Mouse (Mus musculus) heart, embryonic 13.5 days (tissue): ENCODE results near the gene Orc4. TPM values are rescaled to one million over a fixed set of nuclear protein-coding genes. Genes with fewer than 3 reads are reported as not detected.

ENCODE experiments used
- ATAC-seq: fragments of 200-750 bp; cut with Nextera tagmentation; 2 replicates; pipeline ENCODE4 v1.8.0; 2017; ENCODE audit warnings: moderate TSS enrichment; ENCODE audit not compliant: insufficient number of reproducible peaks, low FRiP score, low TSS enrichment; ENCODE audit errors: extremely low read depth
- H3K27ac ChIP-seq: fragments of 300-500 bp; sonication (generic); replicated peaks from 2 replicates; pipeline ENCODE4 v1.5.1; 2015; ENCODE audit warnings: moderate library complexity, mild to moderate bottlenecking, inconsistent platforms
- H3K27me3 ChIP-seq: fragments of 300-500 bp; sonication (generic); replicated peaks from 2 replicates; pipeline ENCODE4 v1.6.1; 2015; ENCODE audit warnings: mild to moderate bottlenecking, inconsistent platforms
- H3K36me3 ChIP-seq: fragments of 300-500 bp; sonication (generic); 2 replicates; pipeline ENCODE4 v1.6.1; 2015; ENCODE audit warnings: mild to moderate bottlenecking, inconsistent platforms
- H3K4me1 ChIP-seq: fragments of 300-500 bp; sonication (generic); 2 replicates; pipeline ENCODE4 v1.6.1; 2015; ENCODE audit warnings: inconsistent platforms
- H3K4me2 ChIP-seq: fragments of 300-500 bp; sonication (generic); 2 replicates; pipeline ENCODE4 v1.6.1; 2015; ENCODE audit warnings: inconsistent platforms, mild to moderate bottlenecking, moderate library complexity
- H3K4me3 ChIP-seq: fragments of 300-500 bp; sonication (generic); 2 replicates; pipeline ENCODE4 v1.5.1; 2015; ENCODE audit warnings: moderate library complexity, mild to moderate bottlenecking, inconsistent platforms
- H3K9ac ChIP-seq: fragments of 300-500 bp; sonication (generic); 2 replicates; pipeline ENCODE4 v1.6.1; 2015; ENCODE audit warnings: inconsistent platforms, mild to moderate bottlenecking, moderate library complexity
- H3K9me3 ChIP-seq: fragments of 300-500 bp; sonication (generic); 2 replicates; pipeline ENCODE4 v1.6.1; 2016; ENCODE audit warnings: inconsistent platforms
- WGBS: fragments of 180-500 bp; shearing (Covaris S2); methylation state at CpG from one replicate; pipeline ENCODE4 v1.1.7; 2015; ENCODE audit warnings: mixed read lengths; 5-methylcytosine and 5-hydroxymethylcytosine counted together
- polyA plus RNA-seq: library from polyadenylated mRNA; unstranded; fragments of >200 nt; fragmentation: Nextera tagmentation; extraction: Ambion mirVana; gene quantifications from 2 replicates; pipeline ENCODE4 v1.2.1, GENCODE M21; 2015

The Orc4 gene
- 80.3 and 81.7 TPM in 2 replicates for polyA plus RNA-seq

DNA sequence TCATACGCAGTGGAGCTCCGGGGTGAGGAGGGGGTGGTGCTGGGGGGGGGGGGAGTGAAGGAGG is at the start of gene Orc4:
TSS of gene Orc4 (minus strand) at position 26 of the 64 bp plus-strand sequence.
- Histone ChIP-seq H3K27ac (peak within 1 kb of the TSS; percentile 97), H3K9ac (peak within 1 kb of the TSS; percentile 93), H3K36me3 (no peaks in the 10 kb centered on the region), H3K4me3 (peak within 1 kb of the TSS; percentile 89), H3K27me3 (no peaks in the 10 kb centered on the region), H3K4me2 (peak within 1 kb of the TSS; percentile 75), H3K4me1 (peaks cover 15% of the 10 kb centered on the region), H3K9me3 (no peaks in the 10 kb centered on the region)
- WGBS: 0% methylated on average over 2 of the region's 2 CpGs
- no peak for ATAC-seq

DNA sequence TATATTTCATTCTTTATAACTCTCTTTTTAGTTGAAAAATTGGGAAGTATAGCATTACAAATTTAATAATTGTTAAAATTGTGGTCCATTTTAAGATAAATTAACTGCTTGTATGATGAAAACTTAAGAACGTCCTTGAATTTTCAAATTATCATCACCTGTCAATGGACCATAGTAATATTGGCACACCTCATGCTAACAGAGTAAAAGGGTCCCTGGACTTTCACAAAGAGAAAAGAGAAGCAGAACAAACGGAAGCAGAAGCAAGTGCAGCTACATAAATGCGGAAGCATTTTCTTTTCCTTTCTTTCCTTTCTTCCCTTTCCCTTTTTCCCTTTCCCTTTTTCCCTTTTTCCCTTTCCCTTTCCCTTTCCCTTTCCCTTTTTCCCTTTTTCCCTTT is 40.2 kb upstream of the Orc4 start:
- ATAC-seq: no peak
- H3K27ac ChIP-seq: no peak overlapping the region
- H3K9me3 ChIP-seq: no peaks in the 10 kb centered on the region
- 85% methylated on average over 3 of the region's 3 CpGs for WGBS
- no peaks in the 10 kb centered on the region for H3K4me1 ChIP-seq
- no peak overlapping the region for H3K9ac ChIP-seq
- H3K27me3 ChIP-seq: no peaks in the 10 kb centered on the region
- H3K4me2 ChIP-seq: no peak overlapping the region
- no peak overlapping the region for H3K4me3 ChIP-seq
- H3K36me3 ChIP-seq: peaks cover 13% of the 10 kb centered on the region

DNA sequence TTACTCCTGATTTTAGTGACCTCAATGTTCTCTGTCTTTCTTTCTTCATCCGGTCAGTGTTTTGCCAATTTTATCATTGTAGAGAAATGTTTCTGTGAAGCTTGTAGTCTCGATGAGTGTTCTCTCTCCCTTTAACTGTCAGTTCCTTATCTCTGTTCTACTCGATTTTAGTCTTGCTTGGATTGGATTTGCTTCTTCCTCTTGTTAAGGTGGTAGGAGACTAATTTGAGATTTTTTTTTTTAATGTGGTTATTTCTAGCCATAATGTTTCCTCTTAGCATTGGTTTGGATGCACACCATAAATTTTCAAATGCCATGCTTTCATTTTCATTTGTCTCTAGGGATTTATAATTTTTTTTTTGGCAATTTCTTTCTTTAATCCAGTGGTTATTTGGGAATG is 28.8 kb upstream of the Orc4 start:
- Histone ChIP-seq H3K9me3 (no peaks in the 10 kb centered on the region), H3K27me3 (no peaks in the 10 kb centered on the region), H3K27ac (no peak overlapping the region), H3K4me3 (no peak overlapping the region), H3K9ac (no peak overlapping the region), H3K4me2 (no peak overlapping the region), H3K36me3 (peaks cover 7% of the 10 kb centered on the region; the same call in 1 of the 2 replicates), H3K4me1 (no peaks in the 10 kb centered on the region)
- 46% methylated on average over 3 of the region's 3 CpGs for WGBS
- no peak for ATAC-seq

DNA sequence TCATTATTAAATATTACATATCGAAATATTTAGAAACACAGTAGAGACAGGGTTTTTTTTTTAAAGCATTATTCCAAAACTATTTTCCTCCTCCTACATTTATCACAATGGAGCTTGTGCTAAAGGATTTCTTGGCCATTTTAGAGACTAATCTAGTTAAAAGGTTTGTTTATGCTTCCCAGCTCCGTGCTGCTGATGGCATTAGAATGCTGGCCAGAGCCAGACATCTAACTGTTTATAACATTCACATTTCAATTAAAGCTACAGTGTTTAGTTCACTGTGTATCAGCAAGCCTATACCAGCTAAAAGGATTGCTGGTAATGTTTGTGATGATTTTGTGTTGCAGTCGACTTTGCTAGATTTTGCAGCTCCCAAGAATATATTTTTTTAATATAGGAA is 6.5 kb upstream of the Orc4 start:
- Histone ChIP-seq H3K4me2 (no peak overlapping the region), H3K9ac (no peak overlapping the region), H3K4me3 (no peak overlapping the region), H3K27ac (no peak overlapping the region), H3K4me1 (peaks cover 4% of the 10 kb centered on the region; the same call in 1 of the 2 replicates), H3K36me3 (no peaks in the 10 kb centered on the region), H3K27me3 (no peaks in the 10 kb centered on the region), H3K9me3 (no peaks in the 10 kb centered on the region)
- ATAC-seq: no peak
- WGBS: 57% methylated on average over 3 of the region's 3 CpGs

DNA sequence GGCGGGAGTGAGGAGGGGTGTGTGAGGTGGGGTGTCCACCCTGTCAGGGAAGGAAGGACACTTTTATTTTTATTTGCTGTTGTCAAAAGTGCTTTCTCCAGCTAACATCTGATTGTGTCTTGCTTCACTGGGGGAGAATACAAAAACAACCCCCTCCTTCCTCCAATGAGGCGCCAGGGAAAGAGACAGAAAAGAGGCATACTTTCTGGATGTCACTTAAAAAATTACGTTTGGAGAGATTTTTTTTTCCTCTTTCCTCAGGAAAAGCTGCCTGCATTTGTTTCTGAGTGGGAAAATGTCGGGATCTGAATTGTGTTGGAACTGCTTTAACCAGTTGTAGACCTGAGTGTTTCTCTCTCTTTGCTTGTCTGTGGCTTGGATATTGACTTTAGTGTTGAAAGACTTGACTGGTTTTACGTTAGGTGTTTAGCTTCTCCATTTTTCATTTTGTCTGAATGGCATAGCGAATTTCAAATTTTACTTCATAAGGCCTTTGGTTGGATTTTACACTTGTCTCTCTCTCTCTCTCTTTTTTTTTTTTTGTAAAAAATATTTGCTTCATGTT is 321 bp upstream of the Orc4 start:
- Histone ChIP-seq H3K36me3 (no peaks in the 10 kb centered on the region), H3K27me3 (no peaks in the 10 kb centered on the region), H3K4me3 (peak overlapping the region; percentile 89), H3K27ac (peak overlapping the region; percentile 97), H3K4me2 (peak overlapping the region; percentile 75), H3K9ac (peak overlapping the region; percentile 93), H3K9me3 (no peaks in the 10 kb centered on the region), H3K4me1 (peaks cover 15% of the 10 kb centered on the region)
- ATAC-seq: no peak
- 3% methylated on average over 5 of the region's 6 CpGs for WGBS

DNA sequence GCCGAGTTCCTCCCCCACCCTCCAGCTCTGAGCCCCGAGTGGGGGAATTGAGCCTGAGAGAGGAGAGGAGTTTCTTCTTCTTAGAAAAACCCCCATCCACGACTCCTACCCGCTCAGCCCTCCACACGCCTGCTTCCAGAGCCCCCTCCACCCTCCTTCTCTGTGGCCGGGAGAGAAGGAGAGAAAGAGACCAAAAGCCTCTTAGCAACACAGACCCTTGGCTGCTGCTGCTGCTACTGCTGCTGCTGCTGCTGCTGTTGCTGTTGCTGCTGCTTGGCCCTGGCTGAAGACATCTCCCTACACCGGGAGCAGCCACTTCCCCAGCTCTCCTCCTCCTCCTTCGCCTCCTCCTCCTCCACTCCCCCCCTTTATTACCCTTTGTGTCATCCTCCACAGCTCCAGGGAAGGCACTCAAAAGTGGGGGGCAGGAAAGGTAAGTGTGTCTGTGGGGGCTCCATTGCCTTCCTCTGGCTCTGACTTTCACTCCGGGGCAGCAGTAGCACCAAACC is 280 bp downstream of the Orc4 start:
- H3K27ac ChIP-seq: peak overlapping the region; percentile 97
- peak; percentile 12; the same call in 1 of the 2 replicates for ATAC-seq
- peak overlapping the region; percentile 89 for H3K4me3 ChIP-seq
- H3K36me3 ChIP-seq: no peaks in the 10 kb centered on the region
- H3K9me3 ChIP-seq: no peaks in the 10 kb centered on the region
- no peaks in the 10 kb centered on the region for H3K27me3 ChIP-seq
- H3K4me1 ChIP-seq: peaks cover 15% of the 10 kb centered on the region
- 0% methylated on average over 8 of the region's 9 CpGs for WGBS
- H3K9ac ChIP-seq: peak overlapping the region; percentile 93
- peak overlapping the region; percentile 75 for H3K4me2 ChIP-seq

DNA sequence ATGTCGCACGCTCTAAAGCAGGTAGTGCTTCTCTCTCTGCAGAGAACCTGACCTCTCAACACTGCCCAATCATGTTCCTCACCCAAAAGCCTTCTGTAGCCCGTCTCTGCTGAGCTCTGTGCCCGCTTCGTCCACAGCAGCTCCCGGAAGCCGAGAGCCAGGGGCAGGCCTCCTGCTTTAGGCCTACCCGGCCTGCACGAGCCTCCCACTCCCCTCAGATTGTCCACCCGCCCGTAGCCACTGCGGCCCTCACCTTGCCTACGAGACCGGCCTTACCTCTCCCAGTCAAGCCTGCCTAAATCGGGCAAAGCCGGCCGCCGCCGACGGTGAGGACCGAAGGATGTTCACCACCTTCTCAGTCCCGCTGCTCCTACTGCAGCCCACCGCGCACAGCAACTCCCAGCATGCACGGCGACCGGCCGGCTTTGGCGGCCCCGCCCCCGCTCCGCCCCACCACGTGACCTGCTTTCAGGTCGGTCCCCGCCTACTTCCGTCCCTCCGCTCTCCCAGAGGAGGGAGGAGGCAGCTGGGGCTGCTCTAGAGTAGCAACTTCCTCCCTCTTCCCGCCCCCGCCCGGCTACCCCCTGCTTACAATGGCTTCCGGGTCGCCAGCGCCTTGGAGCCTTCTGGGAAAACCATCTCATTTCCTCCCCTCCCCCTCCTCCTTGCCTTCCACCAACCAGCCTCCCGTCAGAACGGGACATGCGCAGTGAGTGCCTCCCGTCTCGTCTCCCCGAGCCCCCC is 1.1 kb downstream of the Orc4 start, which contains the start of gene Mbd5:
TSS of gene Mbd5 (plus strand) at position 668 of the 744 bp plus-strand sequence.
- Histone ChIP-seq H3K9ac (peak within 1 kb of the TSS; percentile 95), H3K4me2 (peak within 1 kb of the TSS; percentile 88), H3K9me3 (no peaks in the 10 kb centered on the region), H3K4me3 (peak within 1 kb of the TSS; percentile 89), H3K36me3 (no peaks in the 10 kb centered on the region), H3K27me3 (no peaks in the 10 kb centered on the region), H3K4me1 (peaks cover 15% of the 10 kb centered on the region), H3K27ac (peak within 1 kb of the TSS; percentile 97)
- 0% methylated on average over 46 of the region's 49 CpGs for WGBS
- ATAC-seq: peak; percentile 99

DNA sequence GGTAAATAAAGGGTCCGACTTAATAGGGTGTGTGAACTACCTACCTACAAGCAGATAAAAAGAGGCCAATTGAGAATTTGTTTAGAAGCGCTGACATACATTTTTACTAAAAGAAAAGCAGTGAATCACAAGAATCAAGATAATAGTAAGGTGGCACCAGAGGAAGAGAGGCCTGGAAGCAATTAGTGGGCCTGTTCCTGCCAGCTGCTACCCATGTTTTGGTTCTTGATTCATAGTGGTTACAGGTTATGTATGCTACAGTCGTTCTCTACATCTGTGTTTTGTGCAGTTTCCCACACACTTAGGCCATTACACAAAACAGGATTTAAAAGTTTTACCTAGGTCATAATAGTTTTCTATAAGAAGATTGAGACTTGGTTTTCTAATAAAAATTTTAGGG is 2.3 kb downstream of the Orc4 start:
- peaks cover 15% of the 10 kb centered on the region for H3K4me1 ChIP-seq
- H3K27me3 ChIP-seq: no peaks in the 10 kb centered on the region
- no peaks in the 10 kb centered on the region for H3K36me3 ChIP-seq
- H3K27ac ChIP-seq: no peak overlapping the region
- H3K9ac ChIP-seq: peak overlapping the region; percentile 95
- WGBS: 64% methylated on average over 3 of the region's 3 CpGs
- peak overlapping the region; percentile 88 for H3K4me2 ChIP-seq
- ATAC-seq: no peak
- H3K9me3 ChIP-seq: no peaks in the 10 kb centered on the region
- peak overlapping the region; percentile 89 for H3K4me3 ChIP-seq

DNA sequence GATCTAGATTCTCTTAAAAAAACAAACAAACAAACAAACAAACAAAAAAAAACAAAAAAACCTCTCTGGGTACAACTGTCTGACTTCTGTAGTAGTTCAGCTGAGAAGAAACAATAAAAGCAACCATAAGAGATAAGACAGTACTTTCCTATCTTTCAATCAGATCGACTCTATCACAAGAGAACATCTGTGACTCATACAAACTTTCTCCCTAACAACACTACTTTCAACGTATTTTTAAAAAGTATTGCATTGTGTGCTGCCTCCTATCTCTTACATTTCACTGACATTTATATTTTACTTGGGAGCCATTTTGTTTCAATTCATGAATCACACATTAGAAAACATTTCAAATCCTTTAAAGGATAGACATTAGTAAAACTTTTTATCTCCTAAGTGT is 15.0 kb downstream of the Orc4 start:
- H3K4me3 ChIP-seq: no peak overlapping the region
- H3K9ac ChIP-seq: no peak overlapping the region
- H3K27me3 ChIP-seq: no peaks in the 10 kb centered on the region
- H3K4me2 ChIP-seq: no peak overlapping the region
- 82% methylated on average over 2 of the region's 2 CpGs for WGBS
- H3K4me1 ChIP-seq: no peaks in the 10 kb centered on the region
- H3K9me3 ChIP-seq: no peaks in the 10 kb centered on the region
- ATAC-seq: no peak
- peaks cover 43% of the 10 kb centered on the region for H3K36me3 ChIP-seq
- no peak overlapping the region for H3K27ac ChIP-seq

DNA sequence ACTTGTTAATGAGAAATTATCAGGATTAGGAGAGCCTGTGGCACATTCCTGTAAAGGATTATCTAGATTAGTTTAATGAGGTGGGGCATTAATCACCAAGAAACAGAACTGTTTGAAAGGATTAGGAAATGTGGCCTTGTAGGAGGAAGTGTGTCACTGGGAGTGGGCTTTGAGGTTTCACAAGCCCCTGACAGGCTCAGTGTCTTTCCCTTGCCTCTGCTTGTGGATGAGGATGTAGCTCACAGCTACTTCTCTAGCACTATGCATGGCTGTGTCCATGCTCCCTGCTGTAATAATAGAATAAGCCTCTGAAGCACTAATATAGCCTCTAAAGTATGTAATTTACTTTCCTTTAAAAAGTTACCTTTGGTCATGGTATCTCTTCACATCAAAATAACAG is 34.2 kb downstream of the Orc4 start:
- Histone ChIP-seq H3K4me1 (no peaks in the 10 kb centered on the region), H3K4me3 (no peak overlapping the region), H3K27ac (no peak overlapping the region), H3K36me3 (peaks cover 66% of the 10 kb centered on the region), H3K9me3 (no peaks in the 10 kb centered on the region), H3K9ac (no peak overlapping the region), H3K4me2 (no peak overlapping the region), H3K27me3 (no peaks in the 10 kb centered on the region)
- no peak for ATAC-seq

DNA sequence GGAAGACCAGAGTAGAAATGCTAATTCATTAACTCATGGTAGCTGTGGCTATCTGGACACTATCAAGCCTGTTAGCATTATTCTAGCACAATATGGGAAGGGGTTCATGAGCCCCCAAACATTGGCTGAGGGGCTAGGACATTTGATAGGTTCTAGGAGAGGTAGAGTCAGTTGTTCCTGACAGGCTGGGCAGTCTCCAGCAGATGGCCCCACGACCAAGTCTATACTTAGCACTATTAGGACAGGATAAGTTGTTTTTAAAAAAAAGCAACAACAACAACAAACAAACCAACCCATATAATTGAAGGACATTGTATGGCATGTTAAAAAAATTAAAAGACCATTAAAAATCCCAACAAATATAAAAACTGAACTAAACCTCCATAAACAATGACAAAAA is 35.9 kb downstream of the Orc4 start:
- peaks cover 61% of the 10 kb centered on the region for H3K36me3 ChIP-seq

DNA sequence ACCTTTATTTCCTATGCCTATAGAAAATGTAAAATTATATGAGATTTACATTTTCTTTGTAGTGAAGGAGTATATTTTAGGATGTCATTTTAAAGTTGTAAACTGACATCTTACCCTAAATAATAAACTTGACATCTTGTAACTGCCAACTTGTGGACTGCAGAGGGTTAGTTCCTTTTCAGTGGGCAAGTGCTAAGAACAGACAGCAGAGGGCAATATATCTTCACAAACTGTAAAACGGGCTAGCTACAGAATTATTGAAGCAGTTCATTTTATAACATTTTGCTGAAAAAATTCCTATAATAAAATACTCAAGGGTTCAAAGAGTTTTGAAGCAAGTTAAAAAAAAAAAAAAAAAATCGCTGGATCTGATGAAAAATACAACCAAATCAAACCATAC is 41.2 kb downstream of the Orc4 start:
- no peak for ATAC-seq
- 47% methylated on average over 2 of the region's 2 CpGs for WGBS
- H3K4me3 ChIP-seq: no peak overlapping the region

More for the DNA sequence above, 35.9 kb downstream of the Orc4 start:
- no peak overlapping the region for H3K9ac ChIP-seq
- no peak overlapping the region for H3K4me3 ChIP-seq
- no peaks in the 10 kb centered on the region for H3K4me1 ChIP-seq
- H3K4me2 ChIP-seq: no peak overlapping the region
- WGBS: 56% methylated on average over 1 of the region's 1 CpGs
- no peak overlapping the region for H3K27ac ChIP-seq
- no peaks in the 10 kb centered on the region for H3K9me3 ChIP-seq
- no peak for ATAC-seq
- no peaks in the 10 kb centered on the region for H3K27me3 ChIP-seq

More for the DNA sequence above, 41.2 kb downstream of the Orc4 start:
- H3K36me3 ChIP-seq: peaks cover 57% of the 10 kb centered on the region
- H3K4me1 ChIP-seq: no peaks in the 10 kb centered on the region
- H3K9ac ChIP-seq: no peak overlapping the region
- no peaks in the 10 kb centered on the region for H3K27me3 ChIP-seq
- H3K9me3 ChIP-seq: no peaks in the 10 kb centered on the region
- H3K27ac ChIP-seq: no peak overlapping the region
- no peak overlapping the region for H3K4me2 ChIP-seq
